Mouse (Mus musculus): ENCODE measurements at regions not wholly inside any gene's neighbourhood (a gene's known extent, or its start where the extent isn't known, plus 50 kb on each side); places are given as distances from the start of the nearest gene placed in this dataset.
A peak's percentile ranks its signal among the peaks of the same experiment; 100 is the strongest.

- DNase-seq (ENCODE audit: low spot score), result no peak
Measured at GRCm38 (mm10) chr1:128672306-128672705, 80.2 kb upstream of the Cxcr4 start.

DNA sequence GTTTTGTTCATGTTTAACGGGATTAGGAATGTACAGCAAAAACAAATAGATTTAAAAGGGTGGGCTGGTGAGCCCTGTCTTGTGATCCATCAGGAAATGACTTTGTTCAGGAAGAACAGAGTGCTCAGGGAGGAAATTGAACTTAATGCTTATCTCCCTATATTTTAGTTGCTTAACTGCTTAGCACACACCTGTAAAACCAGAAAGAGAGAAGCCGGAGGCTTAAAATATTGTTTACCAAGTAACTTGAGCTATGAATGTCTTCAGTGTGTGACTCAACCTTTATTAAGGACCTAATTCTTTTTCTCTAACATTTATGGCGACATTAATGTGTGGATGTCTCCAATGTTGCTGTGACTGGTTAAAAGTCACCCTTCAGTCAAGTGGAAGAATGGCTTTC lies 79.4 kb upstream of the Cxcr4 start:
- DNase-seq (ENCODE audit: low spot score), result no peak

DNA sequence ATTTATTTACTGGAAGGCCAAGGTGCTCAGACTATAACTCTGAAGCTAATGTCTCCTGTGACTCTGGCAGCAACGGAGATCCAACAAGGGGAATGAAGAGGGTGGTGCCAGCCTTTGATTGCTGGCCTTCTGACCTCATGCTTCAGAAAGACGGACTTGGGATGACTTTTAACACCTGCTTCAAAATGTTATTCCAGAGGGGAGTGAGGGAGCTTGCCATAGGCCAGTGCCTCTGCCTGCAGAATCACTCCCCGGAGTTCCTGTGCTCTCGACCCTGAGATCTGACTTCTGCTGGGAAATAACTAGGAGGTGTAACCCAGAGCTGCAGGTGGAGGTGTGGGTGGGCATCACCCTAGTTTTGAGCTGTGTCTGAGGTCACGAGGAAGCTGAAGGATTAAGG lies 78.9 kb upstream of the Cxcr4 start:
- no peak for DNase-seq (ENCODE audit: low spot score)

- DNase-seq (ENCODE audit: low spot score), result peak; percentile 60
Measured at GRCm38 (mm10) chr1:128669241-128669666, 77.2 kb upstream of the Cxcr4 start.

- no peak for DNase-seq (ENCODE audit: low spot score)
Measured at GRCm38 (mm10) chr1:128668718-128669117, 76.6 kb upstream of the Cxcr4 start.

- DNase-seq (ENCODE audit: low spot score), result no peak
Measured at GRCm38 (mm10) chr1:128667121-128667762, 75.1 kb upstream of the Cxcr4 start.

DNA sequence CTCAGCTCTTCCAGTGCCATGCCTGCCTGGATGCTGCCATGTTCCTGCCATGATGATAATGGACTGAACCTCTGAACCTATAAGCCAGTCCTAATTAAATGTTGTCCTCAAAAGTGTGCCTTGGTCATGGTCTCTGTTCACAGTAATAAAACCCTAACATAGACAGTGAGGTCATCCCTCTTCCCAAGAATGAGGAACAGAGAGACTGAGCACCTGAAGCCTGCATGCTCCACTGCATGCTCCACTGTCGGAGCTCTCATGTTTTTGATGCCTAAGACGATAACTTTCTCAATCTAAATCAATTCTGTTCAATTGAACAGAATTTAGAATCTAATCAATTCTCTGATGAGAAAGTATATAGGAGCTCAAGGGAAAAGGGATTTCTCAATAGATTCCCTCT lies 71.1 kb upstream of the Cxcr4 start:
- no peak for DNase-seq (ENCODE audit: low spot score)

DNA sequence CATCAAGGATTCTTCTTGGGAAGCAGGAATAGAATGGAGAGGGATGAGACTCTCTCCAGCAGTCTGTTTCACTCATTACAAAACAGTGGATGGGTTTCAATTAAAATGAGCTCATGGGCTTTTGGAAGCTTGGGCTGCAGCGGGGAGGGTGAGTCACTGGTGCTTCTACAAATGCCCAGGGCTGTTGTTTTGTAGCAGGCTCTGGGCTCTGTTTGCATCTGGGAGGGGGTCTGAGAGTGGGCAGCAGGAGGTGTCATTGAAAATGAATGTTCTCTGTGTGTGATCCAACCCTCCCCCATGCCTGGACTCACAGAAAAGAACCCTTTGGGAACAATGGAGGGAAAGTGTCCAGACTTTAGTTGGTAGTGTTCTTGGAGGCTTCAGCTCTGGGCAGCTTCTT lies 67.8 kb upstream of the Cxcr4 start:
- DNase-seq (ENCODE audit: low spot score), result no peak

DNA sequence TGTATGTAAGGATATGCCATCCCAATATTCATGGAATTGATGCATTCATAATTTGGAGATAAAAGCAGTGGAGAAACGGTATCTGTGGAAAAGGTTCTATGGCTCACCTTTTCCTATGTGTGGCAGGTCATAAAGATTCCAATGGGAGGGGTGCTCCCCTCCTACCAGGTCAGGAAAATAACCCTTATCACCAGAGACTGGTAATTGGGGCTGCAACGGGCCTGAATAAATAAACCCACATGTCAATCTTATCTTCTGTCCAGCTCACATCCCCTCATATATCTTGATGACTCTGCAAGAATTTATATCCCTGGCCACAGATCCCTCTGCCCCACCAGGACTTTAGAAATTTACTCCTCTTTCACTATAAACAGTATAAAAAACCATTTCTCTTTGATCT lies 66.7 kb upstream of the Cxcr4 start:
- DNase-seq (ENCODE audit: low spot score), result no peak

DNA sequence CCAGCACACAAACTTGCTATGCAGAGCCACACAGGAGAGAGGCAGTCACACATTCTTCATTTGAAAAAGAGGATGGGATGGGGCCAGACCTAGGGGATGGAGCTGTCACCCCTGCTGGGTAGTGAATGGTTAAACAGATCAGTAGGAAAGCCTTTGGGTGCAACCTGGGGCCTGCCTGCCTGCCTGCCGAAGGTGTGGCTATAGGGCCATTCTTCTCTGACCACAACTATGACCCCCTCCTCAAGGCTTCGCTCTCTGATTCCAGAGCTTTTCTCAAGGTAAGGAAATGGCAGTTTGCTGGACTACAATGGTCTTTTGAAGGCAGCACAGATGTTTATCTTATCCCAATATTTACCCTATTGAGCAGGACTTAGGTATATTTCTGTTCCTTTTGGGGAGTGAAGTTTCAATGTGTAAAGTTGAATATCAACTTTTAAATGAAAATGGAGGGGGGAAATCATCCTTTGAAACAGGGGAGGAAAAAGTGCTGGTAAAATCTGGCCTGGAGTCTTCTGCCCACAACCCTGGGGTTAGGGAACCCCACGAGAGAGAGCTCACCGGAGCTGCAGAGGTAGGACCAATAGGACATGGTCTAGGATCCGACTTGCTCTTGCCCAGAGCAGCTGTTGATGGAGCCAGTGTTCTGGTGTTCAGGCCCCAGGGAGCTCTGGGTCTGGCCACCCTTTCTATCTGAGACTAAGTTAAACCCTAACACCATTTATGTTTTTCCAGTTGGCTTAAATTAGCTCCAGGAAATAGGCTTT lies 62.2 kb upstream of the Cxcr4 start:
- no peak for DNase-seq (ENCODE audit: low spot score)

- DNase-seq (ENCODE audit: low spot score), result no peak
Measured at GRCm38 (mm10) chr1:128650596-128650995, 58.5 kb upstream of the Cxcr4 start.

GRCm38 (mm10) chr1:128649490-128650178 lies 57.5 kb upstream of the Cxcr4 start:
- no peak for DNase-seq (ENCODE audit: low spot score)

- DNase-seq (ENCODE audit: low spot score), result no peak
Measured at GRCm38 (mm10) chr1:128643316-128643776, 51.3 kb upstream of the Cxcr4 start.

DNA sequence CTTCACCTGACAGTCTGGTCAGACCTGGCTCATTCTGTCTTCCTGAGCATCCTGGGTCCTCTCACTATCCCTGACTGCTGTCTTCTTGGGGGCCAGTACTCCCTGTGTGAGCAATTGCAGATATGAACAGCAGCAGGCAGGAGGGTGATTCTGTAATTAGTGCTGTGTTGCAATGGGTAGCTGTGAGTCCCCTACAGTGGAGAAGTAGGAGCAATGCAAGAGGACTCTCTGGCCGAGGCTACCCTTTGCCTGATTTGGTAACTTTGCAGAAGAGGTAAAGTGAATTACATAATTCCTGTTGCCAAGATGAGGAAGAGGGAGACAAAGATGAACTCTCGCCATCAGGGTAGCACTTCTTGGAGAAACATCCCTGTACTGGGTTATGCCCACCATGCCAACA lies 50.1 kb upstream of the Cxcr4 start:
- DNase-seq (ENCODE audit: low spot score), result no peak

All from retina, embryonic 14.5 days (tissue).